Mouse (Mus musculus): ENCODE data around the gene Unk. TPM values are rescaled to one million over a fixed set of nuclear protein-coding genes. Genes with fewer than 3 reads are reported as not detected.

Gene Unk
- total RNA-seq, 2 experiments from 2014 or later: 18.9 to 27.0 TPM

- intact Hi-C loops (cut with DNase I): no loop called here
- DNase-seq (ENCODE audit: low spot score in 2 of 2): peak; percentile 72
These were observed 28.0 kb downstream of the Unk start for GRCm38 (mm10) chr11:116058022-116058614.

- intact Hi-C loops (cut with DNase I): no loop called here
- DNase-seq (ENCODE audit: low spot score in 2 of 2): no peak
These were observed 29.0 kb downstream of the Unk start for GRCm38 (mm10) chr11:116058868-116059690.

DNA sequence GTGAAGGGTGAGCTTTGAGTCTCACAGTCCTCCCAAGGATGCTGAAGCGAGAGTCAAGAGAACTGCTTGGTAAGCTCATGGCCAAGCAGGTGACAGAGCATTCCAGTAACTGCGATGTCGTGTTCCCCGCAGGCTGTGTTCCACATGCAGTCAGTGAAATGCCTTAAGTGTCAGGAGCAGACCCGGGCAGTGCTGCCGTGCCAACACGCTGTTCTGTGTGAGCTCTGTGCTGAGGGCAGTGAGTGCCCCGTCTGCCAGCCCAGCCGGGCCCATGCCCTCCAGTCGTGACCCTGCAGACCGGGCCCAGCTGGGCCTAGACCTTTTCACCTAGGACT is 29.5 kb downstream of the Unk start:
- intact Hi-C loops (cut with DNase I): no loop called here
- DNase-seq (ENCODE audit: low spot score in 2 of 2): no peak

- intact Hi-C loops (cut with DNase I): no loop called here
- no peak for DNase-seq (ENCODE audit: low spot score in 2 of 2)
These were observed 30.5 kb downstream of the Unk start for GRCm38 (mm10) chr11:116060596-116060995.

GRCm38 (mm10) chr11:116061641-116062415 is 31.7 kb downstream of the Unk start:
- peak; percentile 65 to 78 for DNase-seq (ENCODE audit: low spot score in 2 of 2)
- intact Hi-C loops (cut with DNase I): no loop called here

GRCm38 (mm10) chr11:116062521-116062920 is 32.4 kb downstream of the Unk start:
- intact Hi-C loops (cut with DNase I): no loop called here
- no peak for DNase-seq (ENCODE audit: low spot score in 2 of 2)

DNA sequence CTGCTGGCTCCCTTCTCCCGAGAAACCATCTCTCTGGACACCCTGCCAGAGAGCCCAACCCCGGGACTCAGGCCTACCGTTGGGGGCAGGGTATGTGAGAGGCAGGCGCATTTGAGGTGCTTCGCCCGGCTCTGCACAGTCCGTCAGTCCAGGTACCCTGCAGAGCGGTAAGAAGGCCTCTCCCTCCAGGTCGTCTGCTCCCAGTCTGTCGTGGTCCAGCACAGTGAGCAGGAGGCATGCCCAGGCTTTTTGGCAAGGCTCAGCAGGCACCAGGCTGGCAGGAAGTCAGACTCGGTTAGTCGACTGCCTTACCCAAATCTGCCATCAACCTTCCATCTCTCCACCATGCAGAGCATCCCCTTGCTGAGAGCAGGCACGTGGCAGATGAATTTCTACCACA is 33.4 kb downstream of the Unk start:
- no peak for DNase-seq (ENCODE audit: low spot score in 2 of 2)
- intact Hi-C loops (cut with DNase I): no loop called here

DNA sequence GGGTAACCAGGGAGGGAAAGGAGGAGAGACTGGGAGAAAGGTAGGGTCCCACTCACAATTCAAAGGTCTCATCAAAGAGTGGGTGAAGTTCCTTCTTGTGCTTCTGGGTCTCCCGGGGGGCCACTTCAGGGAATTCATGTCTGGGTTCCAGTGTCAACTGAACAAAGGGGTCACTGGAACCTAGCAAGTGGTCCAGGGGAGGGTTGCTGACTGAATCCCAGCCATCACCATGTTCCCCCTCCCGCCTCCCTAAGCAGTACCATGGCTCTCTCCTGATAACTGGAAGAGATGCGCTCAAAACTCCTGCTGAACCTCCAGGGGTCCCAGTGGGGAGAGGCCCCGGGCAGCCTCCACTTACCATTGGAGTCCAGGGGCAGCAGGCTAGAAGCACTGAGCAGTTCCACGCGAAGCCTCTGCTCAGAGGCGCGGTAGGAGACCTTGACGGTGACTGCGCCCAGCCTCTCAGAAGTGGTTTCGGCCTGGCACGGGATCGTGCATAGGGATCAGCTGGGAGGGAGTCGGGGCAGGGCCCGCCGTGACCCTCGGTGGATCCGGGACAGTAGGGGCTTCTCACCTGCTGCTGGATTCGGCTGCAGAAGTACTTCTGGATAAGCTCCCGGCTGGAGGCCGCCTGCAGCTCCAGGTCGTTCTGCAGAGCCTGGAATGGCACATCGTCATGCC is 34.2 kb downstream of the Unk start:
- DNase-seq (ENCODE audit: low spot score in 2 of 2): no peak
- intact Hi-C loops (cut with DNase I): no loop called here

GRCm38 (mm10) chr11:116065345-116065744 is 35.2 kb downstream of the Unk start:
- intact Hi-C loops (cut with DNase I): no loop called here
- DNase-seq (ENCODE audit: low spot score in 2 of 2): no peak

- DNase-seq (ENCODE audit: low spot score in 2 of 2): no peak
- intact Hi-C loops (cut with DNase I): no loop called here
These were observed 41.4 kb downstream of the Unk start for GRCm38 (mm10) chr11:116071510-116071909.

GRCm38 (mm10) chr11:116072608-116073007 is 42.5 kb downstream of the Unk start:
- intact Hi-C loops (cut with DNase I): no loop called here
- DNase-seq (ENCODE audit: low spot score in 2 of 2): no peak

DNA sequence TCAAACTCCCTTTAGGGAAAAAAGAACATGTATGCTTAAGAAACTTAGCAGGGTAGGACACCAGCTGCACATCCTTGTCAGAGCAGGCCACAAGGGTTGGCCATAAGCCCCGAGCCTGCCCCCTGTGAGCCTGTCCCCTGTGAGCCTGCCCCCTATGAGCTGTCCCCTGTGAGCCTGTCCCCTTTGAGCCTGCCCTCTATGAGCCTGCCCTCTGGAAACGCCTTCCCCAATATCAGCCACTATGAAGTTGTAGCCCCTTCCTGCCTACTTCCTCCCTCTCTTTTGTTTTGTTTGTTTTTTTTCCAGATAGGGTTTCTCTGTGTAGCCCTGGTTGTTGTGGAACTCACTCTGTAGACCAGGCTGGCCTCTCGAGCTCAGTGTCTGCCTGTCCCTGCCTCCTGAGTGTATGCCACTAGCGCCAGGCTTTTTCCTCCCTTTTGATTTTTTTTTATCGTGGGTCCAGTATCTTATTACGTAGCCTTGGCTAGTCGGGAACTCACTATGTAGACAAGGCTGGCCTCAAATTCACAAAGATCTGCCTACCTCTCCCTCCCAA is 44.4 kb downstream of the Unk start:
- intact Hi-C loops (cut with DNase I): no loop called here
- DNase-seq (ENCODE audit: low spot score in 2 of 2): no peak

- intact Hi-C loops (cut with DNase I): no loop called here
- no peak for DNase-seq (ENCODE audit: low spot score in 2 of 2)
These were observed 45.6 kb downstream of the Unk start for GRCm38 (mm10) chr11:116075539-116076265.

- DNase-seq (ENCODE audit: low spot score in 2 of 2): no peak
- intact Hi-C loops (cut with DNase I): no loop called here
These were observed 46.1 kb downstream of the Unk start for GRCm38 (mm10) chr11:116076266-116076540.

- intact Hi-C loops (cut with DNase I): no loop called here
- no peak for DNase-seq (ENCODE audit: low spot score in 2 of 2)
These were observed 46.7 kb downstream of the Unk start for GRCm38 (mm10) chr11:116076836-116077235.

- intact Hi-C loops (cut with DNase I): no loop called here
- peak in 1 of 2 experiments; percentile 6 for DNase-seq (ENCODE audit: low spot score in 2 of 2)
These were observed 47.5 kb downstream of the Unk start, which contains the start of gene Unc13d for GRCm38 (mm10) chr11:116077446-116078204. Unc13d (minus strand) TSS chr11:116077961.

DNA sequence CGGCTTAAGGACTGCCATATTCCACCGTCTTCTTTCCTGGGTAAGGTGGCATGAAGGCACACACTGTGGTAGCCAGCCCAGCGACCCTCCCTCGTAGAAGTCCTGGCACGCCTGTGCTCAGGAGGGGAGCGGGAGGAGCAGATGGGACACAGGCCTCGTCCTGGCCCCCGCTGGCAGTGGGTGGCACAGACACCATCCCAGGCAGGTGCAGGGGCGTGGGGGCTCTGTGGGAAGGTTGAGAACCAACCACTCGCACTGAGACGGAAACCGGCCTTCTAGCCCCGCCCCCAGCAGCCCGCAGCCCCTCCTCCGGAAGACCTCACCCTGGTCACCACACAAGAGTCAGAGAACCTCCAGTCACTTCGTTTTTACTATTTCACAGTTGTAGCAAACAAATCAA is 48.1 kb downstream of the Unk start:
- DNase-seq (ENCODE audit: low spot score in 2 of 2): peak in 1 of 2 experiments; percentile 42
- intact Hi-C loops (cut with DNase I): no loop called here

- peak in 1 of 2 experiments; percentile 5 for DNase-seq (ENCODE audit: low spot score in 2 of 2)
- intact Hi-C loops (cut with DNase I): no loop called here
These were observed 48.7 kb downstream of the Unk start for GRCm38 (mm10) chr11:116078676-116079320.
